Mouse (Mus musculus): ENCODE measurements around the gene Zbtb20. TPM values are rescaled to one million over a fixed set of nuclear protein-coding genes. Genes with fewer than 3 reads are reported as not detected.

Zbtb20 gene
- total and polyA plus RNA-seq, 2 experiments from 2014 or later, result 25.2 to 38.0 TPM

- TF ChIP-seq CTCF (IDR thresholded peaks at IDR 0.05), result no peak
- Histone ChIP-seq H3K27me3 (ENCODE audit: insufficient read depth, low read length) (no peaks in the 10 kb centered on the region), H3K36me3 (ENCODE audit: insufficient read depth, low read length) (no peaks in the 10 kb centered on the region), H3K4me3 (ENCODE audit: low read depth, low read length) (no peak overlapping the region), H3K4me1 (ENCODE audit: insufficient read depth, low read length) (no peaks in the 10 kb centered on the region), H3K9me3 (ENCODE audit: low read length) (no peaks in the 10 kb centered on the region), H3K27ac (ENCODE audit: low read depth, low read length) (no peak overlapping the region), H3K4me2 (ENCODE audit: low read depth, low read length, poor library complexity, severe bottlenecking) (no peak overlapping the region), H3K9ac (replicated peaks; ENCODE audit: low read length, poor library complexity, severe bottlenecking) (no peak overlapping the region)
- ATAC-seq (ENCODE audit: low FRiP score) (no peak), DNase-seq (ENCODE audit: low spot score) (no peak)
- 91% methylated on average over 3 of the region's 3 CpGs for WGBS
These were observed 778.6 kb downstream of the Zbtb20 start for GRCm38 (mm10) chr16:43654269-43654668.

- Histone ChIP-seq H3K27ac (ENCODE audit: low read depth, low read length) (no peak overlapping the region), H3K9ac (replicated peaks; ENCODE audit: low read length, poor library complexity, severe bottlenecking) (no peak overlapping the region), H3K4me1 (ENCODE audit: insufficient read depth, low read length) (no peaks in the 10 kb centered on the region), H3K4me2 (ENCODE audit: low read depth, low read length, poor library complexity, severe bottlenecking) (no peak overlapping the region), H3K36me3 (ENCODE audit: insufficient read depth, low read length) (no peaks in the 10 kb centered on the region), H3K9me3 (ENCODE audit: low read length) (no peaks in the 10 kb centered on the region), H3K4me3 (ENCODE audit: low read depth, low read length) (no peak overlapping the region), H3K27me3 (ENCODE audit: insufficient read depth, low read length) (no peaks in the 10 kb centered on the region)
- no peak for TF ChIP-seq CTCF (IDR thresholded peaks at IDR 0.05)
- 88% methylated on average over 6 of the region's 6 CpGs for WGBS
- ATAC-seq (ENCODE audit: low FRiP score) (no peak), DNase-seq (ENCODE audit: low spot score) (no peak)
These were observed 779.6 kb downstream of the Zbtb20 start for GRCm38 (mm10) chr16:43655183-43655787.

- Histone ChIP-seq H3K9me3 (ENCODE audit: low read length) (no peaks in the 10 kb centered on the region), H3K4me1 (ENCODE audit: insufficient read depth, low read length) (no peaks in the 10 kb centered on the region), H3K9ac (replicated peaks; ENCODE audit: low read length, poor library complexity, severe bottlenecking) (no peak overlapping the region), H3K27me3 (ENCODE audit: insufficient read depth, low read length) (no peaks in the 10 kb centered on the region), H3K4me2 (ENCODE audit: low read depth, low read length, poor library complexity, severe bottlenecking) (no peak overlapping the region), H3K4me3 (ENCODE audit: low read depth, low read length) (no peak overlapping the region), H3K36me3 (ENCODE audit: insufficient read depth, low read length) (no peaks in the 10 kb centered on the region), H3K27ac (ENCODE audit: low read depth, low read length) (no peak overlapping the region)
- TF ChIP-seq CTCF (IDR thresholded peaks at IDR 0.05), result no peak
- 97% methylated on average over 5 of the region's 5 CpGs for WGBS
- ATAC-seq (ENCODE audit: low FRiP score) (no peak), DNase-seq (ENCODE audit: low spot score) (no peak)
These were observed 785.9 kb downstream of the Zbtb20 start for GRCm38 (mm10) chr16:43661576-43661975.

GRCm38 (mm10) chr16:43662124-43663004 lies 786.7 kb downstream of the Zbtb20 start:
- Histone ChIP-seq H3K9me3 (ENCODE audit: low read length) (no peaks in the 10 kb centered on the region), H3K4me3 (ENCODE audit: low read depth, low read length) (no peak overlapping the region), H3K4me1 (ENCODE audit: insufficient read depth, low read length) (no peaks in the 10 kb centered on the region), H3K9ac (replicated peaks; ENCODE audit: low read length, poor library complexity, severe bottlenecking) (no peak overlapping the region), H3K36me3 (ENCODE audit: insufficient read depth, low read length) (no peaks in the 10 kb centered on the region), H3K4me2 (ENCODE audit: low read depth, low read length, poor library complexity, severe bottlenecking) (no peak overlapping the region), H3K27me3 (ENCODE audit: insufficient read depth, low read length) (no peaks in the 10 kb centered on the region), H3K27ac (ENCODE audit: low read depth, low read length) (no peak overlapping the region)
- no peak for DNase-seq (ENCODE audit: low spot score)
- no peak for ATAC-seq (ENCODE audit: low FRiP score)
- 89% methylated on average over 10 of the region's 10 CpGs for WGBS
- TF ChIP-seq CTCF (IDR thresholded peaks at IDR 0.05), result no peak

- Histone ChIP-seq H3K36me3 (ENCODE audit: insufficient read depth, low read length) (no peaks in the 10 kb centered on the region), H3K4me2 (ENCODE audit: low read depth, low read length, poor library complexity, severe bottlenecking) (no peak within 1 kb of the TSS), H3K4me3 (ENCODE audit: low read depth, low read length) (no peak within 1 kb of the TSS), H3K9me3 (ENCODE audit: low read length) (no peaks in the 10 kb centered on the region), H3K27me3 (ENCODE audit: insufficient read depth, low read length) (no peaks in the 10 kb centered on the region), H3K4me1 (ENCODE audit: insufficient read depth, low read length) (no peaks in the 10 kb centered on the region), H3K9ac (replicated peaks; ENCODE audit: low read length, poor library complexity, severe bottlenecking) (no peak within 1 kb of the TSS), H3K27ac (ENCODE audit: low read depth, low read length) (no peak within 1 kb of the TSS)
- no peak for DNase-seq (ENCODE audit: low spot score)
- 86% methylated on average over 7 of the region's 7 CpGs for WGBS
- ATAC-seq (ENCODE audit: low FRiP score), result no peak
- TF ChIP-seq CTCF (IDR thresholded peaks at IDR 0.05), result no peak
These were observed 788.4 kb downstream of the Zbtb20 start, which contains the start of gene Tigit for GRCm38 (mm10) chr16:43663978-43664579. Tigit (minus strand) TSS chr16:43664146.

GRCm38 (mm10) chr16:43664861-43665260 lies 789.2 kb downstream of the Zbtb20 start:
- Histone ChIP-seq H3K36me3 (ENCODE audit: insufficient read depth, low read length) (no peaks in the 10 kb centered on the region), H3K4me2 (ENCODE audit: low read depth, low read length, poor library complexity, severe bottlenecking) (no peak overlapping the region), H3K9me3 (ENCODE audit: low read length) (no peaks in the 10 kb centered on the region), H3K27me3 (ENCODE audit: insufficient read depth, low read length) (no peaks in the 10 kb centered on the region), H3K4me3 (ENCODE audit: low read depth, low read length) (no peak overlapping the region), H3K27ac (ENCODE audit: low read depth, low read length) (no peak overlapping the region), H3K9ac (replicated peaks; ENCODE audit: low read length, poor library complexity, severe bottlenecking) (no peak overlapping the region), H3K4me1 (ENCODE audit: insufficient read depth, low read length) (no peaks in the 10 kb centered on the region)
- no peak for TF ChIP-seq CTCF (IDR thresholded peaks at IDR 0.05)
- DNase-seq (ENCODE audit: low spot score), result no peak
- no peak for ATAC-seq (ENCODE audit: low FRiP score)
